Mouse (Mus musculus) lung, postnatal 4 days (tissue): ENCODE measurements around the gene Pced1a.
"Not testable (repeated sequence)": the region's sequence is repeated elsewhere in the genome, so short reads cannot be mapped to it uniquely, and the experiment has no call there.

Experiments
- DNase-seq, 2 experiments: peaks; one replicate each; pipeline ENCODE4 v3.0.0; 2021

Gene Pced1a

DNA sequence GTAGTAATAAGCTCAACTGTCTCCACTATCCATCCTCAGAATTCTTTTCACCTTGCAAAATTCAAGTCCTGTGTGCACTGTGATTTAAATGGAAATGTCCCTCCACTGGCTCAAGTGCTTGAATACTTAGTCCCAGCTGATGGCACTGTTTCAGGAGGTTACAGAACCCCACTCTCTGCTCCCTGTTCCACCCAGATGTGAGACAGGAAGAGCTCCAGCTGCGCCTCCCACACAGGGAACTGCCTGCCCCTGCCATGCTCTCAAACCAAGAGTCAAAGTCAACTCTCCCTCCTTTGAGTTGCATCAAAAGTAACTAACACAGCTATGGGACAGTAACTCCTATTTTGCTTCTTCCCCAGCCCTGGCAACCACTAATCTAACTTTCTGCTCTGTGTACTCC, 38.3 kb downstream of the Pced1a start:
- DNase-seq, result peak in 1 of 2 experiments; percentile 50

DNA sequence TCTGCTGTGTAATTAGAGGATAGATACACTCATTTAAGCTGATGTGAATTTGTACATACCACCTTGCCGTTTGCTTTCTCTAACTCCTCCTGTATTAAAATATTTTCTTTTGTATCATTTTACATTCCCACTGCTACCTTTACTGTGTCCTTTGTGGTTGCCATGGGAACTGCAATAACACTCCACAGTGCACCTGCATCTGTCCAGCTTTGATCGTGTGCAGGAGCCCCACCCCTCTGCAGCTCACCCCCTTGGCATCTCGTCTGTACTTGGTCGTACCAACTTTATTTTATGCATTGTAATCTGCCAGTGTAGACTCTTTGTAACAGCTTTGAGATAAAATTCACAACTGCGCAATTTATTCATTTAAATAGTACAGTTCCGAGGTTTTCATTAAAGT, 40.6 kb downstream of the Pced1a start:
- no peak for DNase-seq

DNA sequence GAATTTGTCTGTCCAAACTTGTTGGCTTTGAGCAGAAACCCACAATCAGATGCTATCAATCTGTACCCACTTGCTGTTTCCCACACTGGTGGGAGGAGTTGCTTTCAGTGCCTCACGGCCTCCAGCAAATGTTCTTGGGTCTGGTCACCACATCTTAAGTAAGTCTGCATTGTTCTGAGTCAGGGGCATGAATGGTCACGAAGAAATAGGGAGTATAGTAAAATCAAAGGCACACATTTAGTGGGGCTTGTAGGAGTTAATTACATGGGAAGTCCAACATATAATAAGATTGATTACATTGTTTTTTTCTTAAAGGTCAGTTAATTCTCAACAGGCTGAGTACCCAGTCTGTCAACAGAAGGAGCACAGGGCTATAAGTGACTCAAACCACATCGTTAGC, 41.3 kb downstream of the Pced1a start:
- DNase-seq, result no peak

DNA sequence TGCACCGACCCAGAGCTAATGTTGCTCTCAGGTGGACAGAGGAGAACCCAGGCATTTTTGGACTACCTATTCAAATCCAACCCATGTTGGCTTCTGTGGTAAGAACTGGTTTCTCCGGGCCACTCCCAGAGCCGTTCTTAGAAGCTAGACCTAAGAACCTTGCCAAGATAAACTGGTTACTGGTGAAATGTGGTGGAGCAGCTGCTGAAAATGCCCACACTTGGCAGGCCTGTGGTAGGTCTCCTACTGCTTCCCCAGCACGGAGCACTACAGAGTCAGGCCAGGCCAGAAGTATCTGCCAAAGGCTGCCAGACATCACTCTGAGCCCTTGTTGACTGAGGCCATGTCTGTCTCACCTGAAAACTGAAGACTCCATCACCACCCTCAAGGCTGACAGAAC, 49.5 kb downstream of the Pced1a start:
- DNase-seq, result no peak

DNA sequence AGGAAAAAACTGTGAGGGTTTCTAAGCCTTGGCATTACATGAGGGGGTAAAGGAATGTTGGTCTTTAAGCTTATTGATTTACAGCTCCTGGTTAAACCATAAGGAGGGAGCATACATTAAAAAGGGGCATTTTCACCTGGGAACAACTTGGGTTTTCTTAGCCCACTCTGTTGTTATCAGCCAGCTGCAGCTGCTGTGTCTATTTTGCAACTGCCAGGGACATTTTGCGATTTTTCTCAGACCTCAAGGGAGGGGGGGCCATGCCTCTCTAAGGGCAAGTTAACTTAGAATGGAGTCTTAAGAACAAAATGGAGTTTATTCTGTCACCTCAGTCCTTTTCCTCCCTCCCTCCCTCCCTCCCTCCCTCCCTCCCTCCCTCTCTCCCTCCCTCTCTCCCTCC, 51.5 kb downstream of the Pced1a start:
- not testable (repeated sequence) for DNase-seq

DNA sequence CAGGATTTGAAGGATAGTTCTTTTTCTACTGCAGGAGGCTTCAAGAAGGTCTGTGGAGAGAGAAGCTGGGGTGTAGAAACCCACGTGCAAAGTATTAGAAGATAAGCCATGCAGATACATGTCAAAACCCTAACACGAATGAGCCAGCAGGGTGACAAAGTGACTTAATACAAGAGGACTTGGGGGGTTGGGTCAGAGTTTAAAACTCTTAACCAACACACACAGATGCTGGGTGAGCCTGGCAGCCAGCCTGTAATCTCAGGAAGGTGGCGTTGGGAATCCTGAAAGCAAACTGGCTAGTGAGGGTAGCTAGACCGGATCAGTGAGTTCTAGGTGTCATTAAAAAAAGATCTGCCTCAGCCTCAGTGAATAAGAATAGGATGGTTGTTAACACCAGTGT, 57.1 kb downstream of the Pced1a start:
- DNase-seq, result no peak
